In genomic region chr3:90242984-90243775, GRCm38 (mm10) we compare ENCODE assay signal across 8 mouse cellular contexts. TPM values are rescaled to one million over a fixed set of nuclear protein-coding genes. Genes with fewer than 3 reads are reported as not detected.
DNase-seq lines count a peak whose midpoint lies in the region; ATAC-seq and TF ChIP-seq lines count a peak whose summit lies in the region.
"Had no signal": no experiment of that assay in that cellular context is flagged by ENCODE, and none has a peak within 500 bp of the region (broad histone marks: within the 10 kb centered on the region; RNA-seq: fewer than 3 reads in every experiment).

Gene Creb3l4 (minus strand): TSS chr3:90243512.

- no peak for TF ChIP-seq CTCF in midbrain, postnatal 0 days (IDR thresholded peaks at IDR 0.05)

- peak within 1 kb of the TSS; percentile 91 for H3K27ac ChIP-seq in embryonic facial prominence, embryonic 13.5 days
- H3K27ac ChIP-seq in midbrain, postnatal 0 days (ENCODE audit: low read depth, low read length): no peak within 1 kb of the TSS

- H3K9ac ChIP-seq in embryonic facial prominence, embryonic 13.5 days: peak within 1 kb of the TSS; percentile 60
- 0 out of 2 replicates have a peak within 1 kb of the TSS, but pooled peaks have one; percentile 19 for H3K9ac ChIP-seq in midbrain, postnatal 0 days (replicated peaks; ENCODE audit: low read length, poor library complexity, severe bottlenecking)

- H3K36me3 ChIP-seq in embryonic facial prominence, embryonic 13.5 days: no peaks in the 10 kb centered on the region
- H3K36me3 ChIP-seq in midbrain, postnatal 0 days (ENCODE audit: insufficient read depth, low read length): no peaks in the 10 kb centered on the region

- no peaks in the 10 kb centered on the region for H3K27me3 ChIP-seq in embryonic facial prominence, embryonic 13.5 days
- H3K27me3 ChIP-seq in midbrain, postnatal 0 days (ENCODE audit: insufficient read depth, low read length): no peaks in the 10 kb centered on the region

- DNase-seq in brain, adult 2 months (ENCODE audit: low read depth, low spot score): peak; percentile 53
- peak; percentile 68 for DNase-seq in heart, postnatal 4 days
- peak; percentile 49 for DNase-seq in liver
- peak; percentile 78 for DNase-seq in midbrain, postnatal 0 days (ENCODE audit: low spot score)
- no peak for DNase-seq in right cerebral cortex, postnatal 4 days
- DNase-seq in frontal cortex, postnatal 10 days (ENCODE audit: low spot score in 2 of 2): no peak

- WGBS in embryonic facial prominence, embryonic 13.5 days: 2% methylated on average over 19 of the region's 19 CpGs
- WGBS in midbrain, postnatal 0 days: 3% methylated on average over 19 of the region's 19 CpGs

- H3K4me3 ChIP-seq in embryonic facial prominence, embryonic 13.5 days: peak within 1 kb of the TSS; percentile 40
- peak within 1 kb of the TSS; percentile 22 for H3K4me3 ChIP-seq in midbrain, postnatal 0 days (ENCODE audit: low read depth, low read length)

- no peaks in the 10 kb centered on the region for H3K9me3 ChIP-seq in embryonic facial prominence, embryonic 13.5 days
- no peaks in the 10 kb centered on the region for H3K9me3 ChIP-seq in midbrain, postnatal 0 days (ENCODE audit: low read length)

- peaks cover 27% of the 10 kb centered on the region for H3K4me1 ChIP-seq in embryonic facial prominence, embryonic 13.5 days
- 0 out of 2 replicates have a peak, but pooled peaks cover 3% of the 10 kb centered on the region for H3K4me1 ChIP-seq in midbrain, postnatal 0 days (ENCODE audit: insufficient read depth, low read length)

- peak; percentile 63 for ATAC-seq in embryonic facial prominence, embryonic 13.5 days (ENCODE audit: insufficient number of reproducible peaks, insufficient read depth, low FRiP score, low TSS enrichment, low read depth)
- ATAC-seq in midbrain, postnatal 0 days (ENCODE audit: low FRiP score): no peak

- peak within 1 kb of the TSS; percentile 69 for H3K4me2 ChIP-seq in embryonic facial prominence, embryonic 13.5 days
- peak within 1 kb of the TSS; percentile 46 for H3K4me2 ChIP-seq in midbrain, postnatal 0 days (ENCODE audit: low read depth, low read length, poor library complexity, severe bottlenecking)

RNA-seq across cellular contexts. Expression of gene Creb3l4, which starts in this region (rescaled TPM):
- 8.9 and 9.1 TPM in 2 replicates for polyA plus RNA-seq in embryonic facial prominence, embryonic 13.5 days (2015; fragmentation: Nextera tagmentation; extraction: Ambion mirVana)
- total RNA-seq in heart, postnatal 4 days (2021): under 1 TPM; 0.18 to 0.19 TPM
- total RNA-seq in midbrain, postnatal 0 days (2014; rRNA removed): 0.77 and 1.6 TPM in 2 replicates
- polyA plus RNA-seq in midbrain, postnatal 0 days (2015; fragmentation: Nextera tagmentation; extraction: Ambion mirVana): 1.2 and 1.7 TPM in 2 replicates
- total RNA-seq: common myeloid progenitor, adult 5-6 weeks had no signal

Comparison
In these comparisons a context has a peak if more than half of its experiments do, and no peak if none do; other contexts are left out.
1. Peak in DNase-seq in heart, postnatal 4 days; RNA of the gene not detected or under 1 TPM.
2. DNase-seq: peak in brain, adult 2 months (single experiment), liver (single experiment) and midbrain, postnatal 0 days (single experiment); none in right cerebral cortex, postnatal 4 days (single experiment) and frontal cortex, postnatal 10 days (0 of 2).